Mouse (Mus musculus) T-helper 1 cell (primary cell): ENCODE measurements around the gene Fbxw21.

ENCODE experiments used
- in situ Hi-C: fragments of 300-600 bp; cut with MboI, MseI; formaldehyde crosslinking; loops from one replicate; pipeline ENCODE4 v1.15.1; 2025; ENCODE audit warnings: high pct_unique_total_duplicates

The Fbxw21 gene

GRCm38 (mm10) chr9:109111591-109111990 lies 50.2 kb downstream of the Fbxw21 start:
- in situ Hi-C loops, result no loop called here

DNA sequence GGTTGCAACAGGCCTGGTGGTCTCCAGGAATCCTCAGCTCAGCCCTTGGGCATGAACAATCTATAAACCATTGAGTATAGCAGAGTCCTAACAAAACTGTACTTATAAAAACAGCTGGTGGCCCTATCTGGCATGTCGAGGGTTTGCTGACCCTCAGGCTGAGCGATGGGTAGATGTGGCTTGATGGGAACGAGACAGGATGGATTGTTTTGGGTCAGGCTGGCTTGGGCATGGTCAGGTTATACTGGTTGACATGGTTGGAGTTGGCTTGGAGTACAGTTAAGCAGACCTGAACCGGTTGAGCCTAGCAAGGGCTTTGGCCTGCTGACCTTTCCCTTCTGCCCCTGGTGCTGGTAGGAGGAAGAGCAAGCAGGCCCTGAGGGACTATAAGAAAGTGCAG lies 50.7 kb downstream of the Fbxw21 start:
- in situ Hi-C loops, result no loop called here

GRCm38 (mm10) chr9:109110240-109110639 lies 51.6 kb downstream of the Fbxw21 start:
- in situ Hi-C loops, result no loop called here

DNA sequence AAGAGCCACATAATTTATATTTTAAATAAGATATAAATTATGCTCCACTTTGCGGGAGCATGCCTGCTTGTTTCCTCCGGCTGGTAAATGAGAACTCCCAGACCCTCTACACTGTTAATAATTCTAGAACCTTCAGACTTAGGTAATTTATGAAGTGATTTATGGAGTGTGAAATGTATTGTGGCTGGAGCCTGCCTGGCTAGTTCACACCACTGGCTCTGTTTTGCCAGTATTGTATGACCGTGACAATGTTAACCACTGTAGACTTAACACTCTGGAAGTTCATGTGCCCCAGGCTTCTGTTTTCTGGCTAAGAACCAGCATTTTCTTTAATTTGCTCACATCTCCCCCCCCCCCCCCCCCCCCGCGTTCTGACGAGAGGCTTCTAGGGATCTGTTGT lies 54.5 kb downstream of the Fbxw21 start:
- in situ Hi-C loops, result no loop called here

- in situ Hi-C loops, result no loop called here
Measured at GRCm38 (mm10) chr9:109105648-109106047, 56.2 kb downstream of the Fbxw21 start.

GRCm38 (mm10) chr9:109105011-109105410 lies 56.8 kb downstream of the Fbxw21 start:
- in situ Hi-C loops, result no loop called here

- in situ Hi-C loops, result no loop called here
Measured at GRCm38 (mm10) chr9:109104083-109104482, 57.8 kb downstream of the Fbxw21 start.

DNA sequence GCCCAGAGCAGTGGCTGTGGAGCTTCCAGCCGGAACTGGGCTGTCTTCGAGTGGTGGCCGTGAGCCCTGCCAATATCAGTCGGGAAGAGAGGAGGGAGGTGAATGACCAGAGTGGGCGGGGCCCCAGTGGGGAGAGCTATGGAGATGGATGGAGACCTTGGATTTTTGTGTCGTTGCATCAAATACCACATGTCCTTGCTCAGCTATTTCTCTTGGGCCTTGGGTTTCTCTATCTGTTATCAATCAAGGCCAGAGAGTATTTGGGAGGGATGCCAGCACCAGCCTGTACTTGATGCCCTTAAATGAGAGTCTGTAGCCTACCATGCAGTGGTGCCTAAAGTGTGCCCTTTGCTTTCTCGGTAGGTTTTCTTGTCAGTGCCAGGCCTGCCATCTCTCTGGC lies 58.6 kb downstream of the Fbxw21 start:
- in situ Hi-C loops, result no loop called here

GRCm38 (mm10) chr9:109102541-109102940 lies 59.3 kb downstream of the Fbxw21 start:
- in situ Hi-C loops, result no loop called here

- in situ Hi-C loops, result no loop called here
Measured at GRCm38 (mm10) chr9:109101933-109102445, 59.9 kb downstream of the Fbxw21 start.

DNA sequence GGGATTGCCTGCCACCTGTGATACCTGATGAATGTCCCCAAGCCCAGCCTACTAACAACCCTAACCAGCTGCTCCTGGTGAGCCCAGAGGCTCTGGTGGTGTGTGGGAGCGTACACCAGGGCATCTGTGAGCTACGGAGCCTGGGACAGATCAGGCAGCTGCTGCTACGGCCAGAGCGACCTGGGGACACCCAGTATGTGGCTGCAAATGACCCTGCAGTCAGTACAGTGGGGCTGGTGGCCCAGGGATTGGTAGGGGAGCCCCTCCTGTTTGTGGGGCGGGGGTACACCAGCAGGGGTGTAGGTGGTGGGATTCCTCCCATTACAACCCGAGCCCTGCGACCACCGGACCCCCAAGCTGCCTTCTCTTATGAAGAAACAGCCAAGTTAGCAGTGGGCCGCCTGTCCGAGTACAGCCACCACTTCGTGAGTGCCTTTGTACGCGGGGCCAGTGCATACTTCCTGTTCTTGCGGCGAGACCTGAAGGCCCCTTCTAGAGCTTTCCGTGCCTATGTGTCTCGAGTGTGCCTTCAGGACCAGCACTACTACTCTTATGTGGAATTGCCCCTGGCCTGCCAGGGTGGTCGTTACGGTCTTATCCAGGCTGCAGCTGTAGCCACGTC lies 61.4 kb downstream of the Fbxw21 start:
- in situ Hi-C loops, result no loop called here

DNA sequence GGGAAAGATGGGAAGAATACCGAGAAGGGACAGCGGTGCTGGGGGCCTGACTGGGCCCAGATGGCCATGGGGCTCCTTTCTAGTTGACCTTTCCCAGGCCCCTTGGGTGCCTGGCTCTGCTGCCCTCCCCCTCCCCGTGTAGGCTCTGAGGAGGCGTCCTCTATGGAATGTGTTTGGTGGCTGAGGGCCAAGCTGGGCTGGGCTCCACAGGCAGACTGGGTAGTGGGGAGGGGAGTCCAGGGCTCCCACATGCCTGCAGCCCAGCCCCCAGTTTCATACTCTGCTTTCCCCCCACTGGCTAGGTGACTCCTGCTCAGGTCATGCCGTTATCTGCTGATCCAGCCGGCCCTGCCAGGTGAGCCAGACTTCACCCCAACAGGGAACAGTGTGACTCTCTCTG lies 62.9 kb downstream of the Fbxw21 start:
- in situ Hi-C loops, result loop anchor here (10.0 kb wide), 1 partner anchor 244 kb away; the partner anchor contains the start of gene Slc26a6

DNA sequence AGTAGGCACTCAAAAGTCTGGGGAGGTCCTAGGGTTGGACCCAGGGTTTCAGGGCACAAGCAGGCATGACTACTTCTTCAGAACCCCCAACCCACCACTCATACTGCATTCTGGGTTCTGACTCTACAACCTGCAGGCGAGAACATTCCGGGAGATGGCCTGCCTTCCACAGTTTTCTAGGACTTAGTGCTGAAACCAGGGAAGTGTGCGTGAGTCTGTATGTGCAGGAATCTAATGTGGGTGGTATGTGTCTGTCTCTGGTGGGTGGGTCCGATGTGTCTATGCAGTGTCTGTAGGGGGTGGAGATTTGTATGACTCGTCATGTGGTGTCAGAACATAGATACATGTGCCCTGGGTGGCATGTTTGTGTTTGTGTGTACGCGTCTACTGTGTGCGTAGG lies 63.5 kb downstream of the Fbxw21 start:
- in situ Hi-C loops, result loop anchor here (10.0 kb wide), 1 partner anchor 244 kb away; the partner anchor contains the start of gene Slc26a6

DNA sequence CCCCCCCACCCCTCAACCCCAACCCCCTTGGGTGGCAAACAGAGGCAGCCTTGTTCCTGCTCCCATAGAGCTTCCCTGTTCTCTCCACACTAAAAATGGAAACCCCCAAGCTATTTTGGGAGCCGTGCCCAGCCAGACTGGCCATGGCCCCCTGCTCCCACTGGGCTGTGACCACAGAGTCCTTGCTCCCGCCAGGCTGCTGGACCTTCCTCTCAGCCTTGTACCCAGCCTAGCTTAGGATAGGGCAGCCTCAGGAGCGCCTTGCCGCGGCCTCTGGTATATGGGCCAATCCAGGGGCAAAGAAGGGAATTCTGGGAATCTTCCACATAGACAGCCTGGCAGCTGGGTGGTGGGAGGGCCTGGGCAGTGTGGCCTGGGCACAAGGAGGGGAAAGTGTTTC lies 64.0 kb downstream of the Fbxw21 start:
- in situ Hi-C loops, result loop anchor here (10.0 kb wide), 1 partner anchor 243 kb away; the partner anchor contains the start of gene Slc26a6

GRCm38 (mm10) chr9:109097291-109097690 lies 64.5 kb downstream of the Fbxw21 start:
- in situ Hi-C loops, result loop anchor here (10.0 kb wide), 1 partner anchor 242 kb away; the partner anchor contains the start of gene Slc26a6

DNA sequence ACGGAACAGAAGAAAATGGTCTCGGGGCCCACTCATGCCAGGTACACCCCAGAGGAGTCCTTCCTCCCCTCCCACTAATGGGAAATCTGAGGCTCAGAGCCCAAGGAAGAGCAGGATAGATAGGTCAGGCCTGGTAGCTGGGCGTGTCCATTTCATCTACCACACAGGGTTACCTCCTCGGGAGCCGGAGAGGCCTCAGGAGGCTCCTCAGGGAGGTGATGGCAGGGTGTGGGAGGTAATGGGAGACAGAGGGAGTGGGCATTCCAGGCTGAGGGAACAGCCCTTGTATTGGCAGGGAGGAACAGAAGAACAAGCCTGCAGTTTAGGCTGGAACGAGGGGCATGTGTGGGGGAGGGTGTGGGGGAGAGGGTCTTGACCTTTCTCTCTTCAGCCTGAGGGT lies 65.0 kb downstream of the Fbxw21 start:
- in situ Hi-C loops, result loop anchor here (10.0 kb wide), 1 partner anchor 242 kb away; the partner anchor contains the start of gene Slc26a6

DNA sequence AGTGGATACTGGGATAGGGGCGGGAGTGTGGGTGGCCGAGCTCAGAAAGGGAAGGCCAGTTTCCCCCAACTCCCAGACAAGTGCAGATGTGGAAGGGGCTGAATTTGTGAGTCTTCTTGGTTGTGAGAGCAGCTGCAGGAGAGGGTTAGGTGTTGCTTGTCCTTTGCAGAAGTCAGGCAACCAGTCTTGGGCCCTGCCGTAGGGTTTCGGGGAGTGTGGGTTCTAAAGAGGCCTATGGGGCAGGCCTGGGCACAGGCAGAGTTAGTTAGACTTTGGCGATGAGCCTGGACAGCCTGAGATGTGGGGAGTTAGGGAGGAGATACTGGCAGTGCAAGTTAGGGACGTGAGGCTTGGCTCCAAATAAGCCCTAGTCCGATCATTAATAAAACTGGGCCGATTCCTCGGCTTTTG lies 65.6 kb downstream of the Fbxw21 start:
- in situ Hi-C loops, result loop anchor here (10.0 kb wide), 1 partner anchor 241 kb away; the partner anchor contains the start of gene Slc26a6

- in situ Hi-C loops, result loop anchor here (10.0 kb wide), 1 partner anchor 241 kb away; the partner anchor contains the start of gene Slc26a6
Measured at GRCm38 (mm10) chr9:109095137-109095982, 66.5 kb downstream of the Fbxw21 start, which contains the start of gene Plxnb1. TSS of gene Plxnb1 (plus strand) at chr9:109095389.

- in situ Hi-C loops, result loop anchor here (10.0 kb wide), 1 partner anchor 240 kb away; the partner anchor contains the start of gene Slc26a6
Measured at GRCm38 (mm10) chr9:109094553-109095136, 67.2 kb downstream of the Fbxw21 start.

GRCm38 (mm10) chr9:109093786-109094552 lies 67.9 kb downstream of the Fbxw21 start:
- in situ Hi-C loops, result loop anchor here (10.0 kb wide), 1 partner anchor 239 kb away; the partner anchor contains the start of gene Slc26a6

GRCm38 (mm10) chr9:109092799-109093198 lies 69.0 kb downstream of the Fbxw21 start:
- in situ Hi-C loops, result loop anchor here (10.0 kb wide), 1 partner anchor 238 kb away; the partner anchor contains the start of gene Slc26a6
